Mouse (Mus musculus): ENCODE data around the gene Xpo1. TPM values are rescaled to one million over a fixed set of nuclear protein-coding genes. Genes with fewer than 3 reads are reported as not detected.
A peak's percentile ranks its signal among the peaks of the same experiment; 100 is the strongest.

Gene Xpo1
- polyA plus RNA-seq, 1 experiment from 2014 or later: 135 TPM

- WGBS: under 1% methylated on average over 92 of the region's 98 CpGs
- Histone ChIP-seq H3K4me3 (peak overlapping the region; percentile 90), H3K27me3 (ENCODE audit: poor library complexity, severe bottlenecking) (no peaks in the 10 kb centered on the region), H3K27ac (peak overlapping the region; percentile 98), H3K9me3 (no peaks in the 10 kb centered on the region), H3K36me3 (replicated peaks) (peaks cover 14% of the 10 kb centered on the region), H3K4me1 (peaks cover 17% of the 10 kb centered on the region)
- DNase-seq (ENCODE audit: extremely low spot score, low spot score): peak; percentile 95
Observed at GRCm38 (mm10) chr11:23305673-23306608, 50.1 kb downstream of the Xpo1 start.

GRCm38 (mm10) chr11:23306764-23307565 is 51.1 kb downstream of the Xpo1 start, which contains the start of gene Usp34:
Usp34 (plus strand) TSS chr11:23306895.
- peak within 1 kb of the TSS; percentile 90 for H3K4me3 ChIP-seq
- peaks cover 17% of the 10 kb centered on the region for H3K4me1 ChIP-seq
- peaks cover 23% of the 10 kb centered on the region for H3K36me3 ChIP-seq (replicated peaks)
- DNase-seq (ENCODE audit: extremely low spot score, low spot score): peak; percentile 72
- H3K9me3 ChIP-seq: no peaks in the 10 kb centered on the region
- no peaks in the 10 kb centered on the region for H3K27me3 ChIP-seq (ENCODE audit: poor library complexity, severe bottlenecking)
- H3K27ac ChIP-seq: peak within 1 kb of the TSS; percentile 98
- WGBS: under 1% methylated on average over 52 of the region's 80 CpGs

GRCm38 (mm10) chr11:23307566-23307920 is 51.7 kb downstream of the Xpo1 start:
- Histone ChIP-seq H3K4me3 (peak overlapping the region; percentile 90), H3K27ac (peak overlapping the region; percentile 98), H3K9me3 (no peaks in the 10 kb centered on the region), H3K27me3 (ENCODE audit: poor library complexity, severe bottlenecking) (no peaks in the 10 kb centered on the region), H3K4me1 (peaks cover 17% of the 10 kb centered on the region), H3K36me3 (replicated peaks) (peaks cover 28% of the 10 kb centered on the region)
- DNase-seq (ENCODE audit: extremely low spot score, low spot score): no peak
- WGBS: 6% methylated on average over 6 of the region's 6 CpGs

- Histone ChIP-seq H3K4me3 (no peak overlapping the region), H3K9me3 (no peaks in the 10 kb centered on the region; the same call in 1 of the 2 replicates), H3K4me1 (peaks cover 6% of the 10 kb centered on the region), H3K36me3 (replicated peaks) (peaks cover 35% of the 10 kb centered on the region), H3K27ac (no peak overlapping the region), H3K27me3 (ENCODE audit: poor library complexity, severe bottlenecking) (no peaks in the 10 kb centered on the region)
- no peak for DNase-seq (ENCODE audit: extremely low spot score, low spot score)
- WGBS: 97% methylated on average over 1 of the region's 1 CpGs
Observed at GRCm38 (mm10) chr11:23313496-23313895, 57.7 kb downstream of the Xpo1 start.

- H3K27me3 ChIP-seq (ENCODE audit: poor library complexity, severe bottlenecking): no peaks in the 10 kb centered on the region
- peaks cover 20% of the 10 kb centered on the region for H3K36me3 ChIP-seq (replicated peaks)
- H3K9me3 ChIP-seq: no peaks in the 10 kb centered on the region
- DNase-seq (ENCODE audit: extremely low spot score, low spot score): no peak
- no peak overlapping the region for H3K27ac ChIP-seq
- 91% methylated on average over 2 of the region's 2 CpGs for WGBS
- no peaks in the 10 kb centered on the region for H3K4me1 ChIP-seq
- H3K4me3 ChIP-seq: no peak overlapping the region
Observed at GRCm38 (mm10) chr11:23329413-23329812, 73.6 kb downstream of the Xpo1 start.

- Histone ChIP-seq H3K27me3 (ENCODE audit: poor library complexity, severe bottlenecking) (no peaks in the 10 kb centered on the region), H3K36me3 (replicated peaks) (peaks cover 28% of the 10 kb centered on the region), H3K9me3 (no peaks in the 10 kb centered on the region), H3K4me1 (no peaks in the 10 kb centered on the region), H3K4me3 (no peak overlapping the region), H3K27ac (no peak overlapping the region)
- no peak for DNase-seq (ENCODE audit: extremely low spot score, low spot score)
- 75% methylated on average over 3 of the region's 3 CpGs for WGBS
Observed at GRCm38 (mm10) chr11:23332136-23332535, 76.3 kb downstream of the Xpo1 start.

- H3K27ac ChIP-seq: no peak overlapping the region
- WGBS: 88% methylated on average over 1 of the region's 1 CpGs
- H3K4me3 ChIP-seq: no peak overlapping the region
- H3K27me3 ChIP-seq (ENCODE audit: poor library complexity, severe bottlenecking): no peaks in the 10 kb centered on the region
- peaks cover 34% of the 10 kb centered on the region for H3K36me3 ChIP-seq (replicated peaks)
- no peaks in the 10 kb centered on the region for H3K9me3 ChIP-seq
- DNase-seq (ENCODE audit: extremely low spot score, low spot score): no peak
- no peaks in the 10 kb centered on the region for H3K4me1 ChIP-seq
Observed at GRCm38 (mm10) chr11:23335160-23335559, 79.3 kb downstream of the Xpo1 start.

Other genes starting within 250 kb of the Xpo1 start
- gene Fam161a, start 248.5 kb upstream of the Xpo1 start, polyA plus RNA-seq (2016; fragmentation: Nextera tagmentation; extraction: Ambion mirVana): 1.8 and 2.2 TPM in 2 replicates
- gene Usp34, start 50.9 kb downstream of the Xpo1 start, polyA plus RNA-seq (2016; fragmentation: Nextera tagmentation; extraction: Ambion mirVana): 21.7 and 26.1 TPM in 2 replicates
- gene Ahsa2, start 242.0 kb downstream of the Xpo1 start, polyA plus RNA-seq (2016; fragmentation: Nextera tagmentation; extraction: Ambion mirVana): 119 and 132 TPM in 2 replicates